Mouse (Mus musculus): ENCODE measurements around the gene Fam173b.
"Not testable (repeated sequence)": the region's sequence is repeated elsewhere in the genome, so short reads cannot be mapped to it uniquely, and the experiment has no call there.

DNA sequence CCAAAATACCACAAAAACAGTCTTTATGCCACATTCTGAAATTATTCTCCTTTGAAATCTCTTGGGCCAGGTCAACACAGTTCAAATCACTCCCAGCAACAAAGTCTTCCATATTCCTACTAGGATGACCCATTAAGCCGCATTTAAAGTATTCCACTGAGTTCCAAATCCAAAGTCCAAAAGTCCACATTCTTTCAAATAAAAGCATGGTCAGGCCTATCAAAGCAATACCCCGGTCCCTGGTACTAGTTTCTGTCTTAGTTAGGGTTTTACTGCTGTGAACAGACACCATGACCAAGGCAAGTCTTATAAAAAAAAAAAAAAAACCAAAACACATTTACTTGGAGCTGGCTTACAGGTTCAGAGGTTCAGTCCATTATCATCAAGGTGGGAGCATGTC, 20.6 kb upstream of the Fam173b start:
- not testable (repeated sequence) for TF ChIP-seq CTCF (conservative IDR thresholded peaks at IDR 0.05; ENCODE audit: low read length); NANOG (IDR thresholded peaks at IDR 0.05; ENCODE audit: borderline replicate concordance, low read length); POU5F1 (IDR thresholded peaks at IDR 0.05; ENCODE audit: borderline replicate concordance, low read length)
